Mouse (Mus musculus) activated CD4-positive, CD25-positive, alpha-beta regulatory T cell (primary cell): ENCODE results near the gene Dynlrb2. TPM values are rescaled to one million over a fixed set of nuclear protein-coding genes. Genes with fewer than 3 reads are reported as not detected.

ENCODE experiments used
- polyA plus RNA-seq, 2 experiments: library from polyadenylated mRNA; unstranded; fragments of 100-300 nt; shearing (Covaris generic); gene quantifications; one replicate each; pipeline ENCODE4 v1.2.1; 2017

Dynlrb2 gene
- polyA plus RNA-seq, result under 1 TPM in 1 of 2 experiments, not detected in 1; 0.99 TPM

DNA sequence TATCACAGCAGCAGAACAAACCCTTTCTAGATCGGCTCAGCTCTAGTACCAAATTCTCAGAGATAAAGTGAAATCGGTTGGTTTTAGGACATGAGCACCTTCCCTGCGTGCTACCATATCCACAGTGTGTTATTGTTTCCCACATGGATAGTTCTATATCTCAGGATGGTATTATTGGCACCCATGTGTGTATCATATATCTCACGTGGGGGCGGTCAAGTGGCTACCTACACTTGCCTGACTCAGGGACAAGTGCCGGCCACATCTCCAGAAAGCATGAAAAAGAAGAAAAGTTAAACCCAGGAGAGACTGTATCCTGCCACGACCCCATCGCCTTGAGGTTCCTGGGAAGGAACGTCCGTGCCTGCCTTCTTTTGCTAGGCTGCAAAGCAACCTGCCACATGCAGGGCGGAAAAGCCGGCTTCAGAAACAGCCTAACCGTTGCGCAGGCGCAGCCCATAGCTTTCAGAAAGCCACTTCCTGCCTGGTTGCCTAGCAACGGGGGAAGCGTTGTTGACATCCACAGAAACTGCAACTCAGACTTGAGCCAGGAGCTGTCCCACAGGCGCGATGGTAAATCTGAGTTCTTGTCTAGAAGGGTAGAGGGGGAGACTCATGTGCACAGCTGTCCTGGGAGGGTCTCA lies at the start of gene Dynlrb2:
Gene Dynlrb2 (plus strand): TSS at position 498 of the 644 bp plus-strand sequence.

Other genes starting within 250 kb of the Dynlrb2 start
- gene Cdyl2, start 228.0 kb downstream of the Dynlrb2 start, polyA plus RNA-seq, result 10 to 100 TPM; 15.1 to 17.2 TPM